Mouse (Mus musculus): ENCODE results near the gene Lin28b.

- TF ChIP-seq CTCF (IDR thresholded peaks at IDR 0.05; ENCODE audit: control insufficient read depth, insufficient read depth, insufficient read length) (no peak), MAX (IDR thresholded peaks at IDR 0.05) (no peak)
These were observed 88.0 kb downstream of the Lin28b start for GRCm38 (mm10) chr10:45398211-45398610.

Measured in C2C12 (cell line).